Mouse (Mus musculus) layer of hippocampus, adult 9-11 months (tissue): Measurements from ENCODE around the gene Gmpr.
A peak's percentile ranks its signal among the peaks of the same experiment; 100 is the strongest.

ENCODE experiments used
- DNase-seq: peaks from one replicate; pipeline ENCODE4 v3.0.0; 2022

Gene Gmpr

DNA sequence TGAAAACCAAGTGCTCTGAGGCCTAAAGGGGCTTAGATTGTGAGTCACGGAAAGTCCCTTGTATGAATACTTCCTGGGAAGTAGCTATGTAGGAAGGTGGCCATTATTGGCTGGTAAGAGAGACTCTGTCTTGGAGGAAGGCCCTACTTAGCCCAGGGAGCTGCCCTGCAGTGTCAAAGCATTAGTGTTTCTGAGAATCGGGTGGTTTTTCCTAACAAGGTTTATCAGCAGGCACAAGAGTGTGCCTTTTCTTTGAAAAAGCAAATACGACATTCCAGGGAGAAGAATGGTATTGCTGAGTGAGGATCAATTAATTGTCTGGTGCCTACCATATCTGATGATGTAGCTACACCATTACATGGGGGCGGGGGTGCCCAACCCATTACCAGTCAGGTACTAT, 39.7 kb downstream of the Gmpr start:
- DNase-seq, result no peak

DNA sequence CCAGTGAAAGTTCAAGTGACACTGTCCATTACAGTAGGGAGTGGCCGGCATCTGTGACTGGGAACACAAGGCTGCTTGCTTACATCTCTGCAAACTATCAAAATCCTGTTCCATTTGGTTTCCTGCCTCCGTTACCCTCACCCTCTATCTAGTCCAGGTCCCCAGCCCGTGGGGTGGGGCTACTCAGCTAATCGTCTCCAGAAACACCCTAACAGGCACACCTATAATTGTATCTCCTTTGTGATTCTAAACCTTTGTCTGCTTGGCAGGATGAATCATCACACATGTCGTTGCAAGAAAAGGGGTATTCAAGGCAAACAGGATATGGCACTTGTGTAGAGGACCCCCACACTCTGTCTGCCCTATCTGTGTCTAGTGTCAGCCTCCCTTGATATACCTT, 40.3 kb downstream of the Gmpr start:
- no peak for DNase-seq

DNA sequence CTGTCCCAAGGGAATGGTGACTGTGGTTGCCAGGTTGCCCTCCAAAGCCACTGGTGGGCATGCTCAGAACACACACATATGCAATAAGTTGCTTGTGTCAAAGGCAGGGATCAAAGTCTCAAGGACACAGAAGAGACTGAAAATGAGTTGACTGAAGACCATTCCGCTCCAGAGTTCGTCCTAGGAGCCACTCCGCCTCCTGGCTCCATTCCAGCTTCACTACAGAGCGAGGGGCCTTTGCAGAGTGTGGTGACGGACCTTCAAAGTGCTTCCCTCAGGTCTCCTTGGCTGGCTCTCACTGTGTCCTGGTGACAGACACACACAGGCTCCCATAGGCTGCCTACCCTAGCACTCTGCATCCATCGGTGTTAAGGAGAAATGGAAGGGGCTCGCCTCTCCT, 46.4 kb downstream of the Gmpr start:
- DNase-seq, result no peak

DNA sequence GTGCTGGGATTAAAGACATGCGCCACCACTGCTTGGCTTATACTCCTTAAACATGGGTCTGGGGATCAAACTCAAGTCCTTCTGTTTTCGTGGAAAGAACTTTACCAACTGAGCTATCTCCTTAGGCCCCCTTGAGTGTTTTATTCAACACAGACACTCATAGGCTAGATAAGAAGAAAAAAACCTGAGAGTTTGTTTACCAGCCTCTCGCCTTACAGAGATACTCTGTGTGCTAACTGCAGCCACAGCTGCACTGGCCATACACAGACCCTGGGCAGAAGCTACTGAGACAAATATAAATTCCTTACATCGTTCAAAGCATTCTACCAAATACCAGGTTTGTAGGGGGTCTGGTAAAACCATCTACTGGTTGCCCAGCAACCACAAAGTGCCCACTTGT, 51.1 kb downstream of the Gmpr start:
- DNase-seq, result no peak

DNA sequence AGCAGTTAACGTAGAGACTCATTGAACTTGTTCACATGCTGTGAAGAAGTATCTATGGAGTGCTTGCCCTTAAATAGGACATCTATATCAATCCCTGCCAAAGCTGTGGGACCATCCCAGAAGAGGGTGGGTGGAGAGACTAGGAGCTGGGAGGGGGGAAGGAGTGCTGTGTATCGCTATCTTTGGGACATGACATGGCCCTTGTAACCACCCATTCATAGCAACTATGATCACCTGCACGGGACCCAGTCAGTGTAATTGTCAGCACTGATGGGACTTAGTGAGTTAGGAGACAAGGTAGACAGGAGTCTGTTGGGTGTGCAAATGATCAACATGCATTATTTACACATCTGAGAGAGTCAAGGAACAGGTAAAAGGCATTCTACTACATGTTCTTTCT, 52.0 kb downstream of the Gmpr start:
- no peak for DNase-seq

DNA sequence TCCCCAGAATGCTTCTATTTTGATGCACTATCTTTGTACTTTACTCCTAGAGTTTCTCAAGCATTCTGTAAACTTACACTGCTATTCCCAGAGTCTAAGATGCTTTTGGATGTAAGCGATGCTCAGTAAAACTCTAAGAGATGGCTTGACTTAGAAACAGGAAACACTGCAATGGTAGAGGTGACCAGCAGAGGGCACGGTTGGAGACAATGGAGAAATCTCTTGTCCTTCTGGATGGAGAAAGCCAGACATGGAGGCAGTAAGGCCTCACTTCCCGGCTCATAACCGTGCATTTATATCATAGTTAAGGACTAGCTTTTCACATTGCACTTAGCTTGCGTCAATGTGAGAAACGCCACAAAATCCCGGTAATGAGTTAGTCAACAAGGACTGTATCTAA, 53.3 kb downstream of the Gmpr start:
- no peak for DNase-seq

DNA sequence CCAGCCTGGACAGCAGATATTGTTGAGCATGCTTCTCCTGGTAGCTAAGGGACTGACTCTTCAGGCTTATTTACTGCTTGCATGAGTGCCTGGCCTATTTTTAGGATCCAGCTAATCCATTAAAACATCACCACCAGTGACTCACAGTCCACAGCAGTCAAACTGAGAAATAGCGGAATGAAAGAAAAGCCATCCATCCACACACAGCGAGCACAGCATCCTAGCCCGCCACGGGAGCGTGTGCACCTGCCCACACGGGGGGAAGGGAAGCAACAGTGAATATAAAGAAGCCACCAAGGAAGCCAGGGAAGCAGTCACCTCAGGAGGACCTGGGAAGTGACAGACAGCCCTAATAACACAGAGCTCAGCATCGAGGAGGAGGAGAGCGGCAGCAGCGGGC, 54.8 kb downstream of the Gmpr start:
- no peak for DNase-seq

DNA sequence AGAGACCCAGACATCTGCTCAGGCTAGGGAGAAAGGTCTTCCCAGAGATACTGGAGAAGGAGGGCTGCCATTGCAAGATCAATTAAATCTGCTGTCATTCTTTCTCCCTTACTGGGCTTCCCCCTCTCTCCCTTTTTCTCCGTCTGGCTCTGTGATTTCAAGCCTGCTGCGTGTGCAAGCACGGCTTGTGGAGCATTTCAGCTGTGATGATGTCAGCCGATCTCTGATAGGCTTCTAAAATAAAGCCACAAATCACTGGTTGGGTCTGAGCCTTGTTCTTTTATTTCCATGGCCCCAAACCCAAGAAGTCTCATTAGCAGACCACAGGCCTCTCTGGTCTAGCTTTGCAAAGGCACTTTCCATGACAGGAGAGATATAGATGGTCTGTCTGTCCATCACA, 57.7 kb downstream of the Gmpr start:
- no peak for DNase-seq

DNA sequence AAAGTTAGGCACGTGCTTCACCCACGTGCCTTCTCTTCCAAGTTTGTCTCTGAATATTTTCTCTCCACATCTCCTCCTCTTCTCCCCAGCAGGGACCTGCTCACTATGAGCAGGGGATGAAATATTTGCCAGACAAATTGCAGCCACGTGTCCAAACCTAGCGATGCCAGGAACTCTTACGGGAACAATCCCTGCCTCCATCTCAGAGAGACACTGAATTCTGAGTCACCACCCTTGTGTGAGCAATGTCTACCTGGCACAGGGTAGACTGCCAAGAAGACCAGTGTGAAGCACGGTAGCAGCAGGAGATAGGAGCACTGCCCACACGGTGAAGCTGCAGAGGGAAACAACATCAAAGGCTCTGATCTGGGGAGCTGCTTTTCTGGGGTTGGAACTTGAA, 62.7 kb downstream of the Gmpr start:
- DNase-seq, result peak; percentile 46

DNA sequence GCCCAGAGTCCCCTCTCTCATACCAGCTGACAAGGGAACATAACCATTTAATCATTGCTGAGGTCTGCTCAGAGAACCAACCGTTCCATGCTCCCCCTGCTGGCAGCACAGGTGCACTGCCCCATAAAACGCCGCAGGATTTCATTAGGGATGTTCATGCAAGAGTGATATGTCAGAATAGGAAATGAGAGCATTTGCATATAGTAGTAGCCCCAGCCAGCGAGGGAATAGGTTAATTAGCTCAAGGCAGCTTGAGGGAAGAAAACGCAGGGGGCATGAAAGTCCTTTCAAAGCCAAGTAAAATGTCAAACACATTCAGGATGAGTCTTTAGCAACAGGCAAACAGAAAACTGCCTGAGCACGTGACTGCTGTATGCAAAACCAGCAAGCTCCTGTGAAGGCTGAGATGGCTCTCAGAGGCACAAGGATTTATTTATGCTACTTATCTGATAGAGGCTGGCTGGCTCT, 64.6 kb downstream of the Gmpr start:
- DNase-seq, result peak; percentile 81

DNA sequence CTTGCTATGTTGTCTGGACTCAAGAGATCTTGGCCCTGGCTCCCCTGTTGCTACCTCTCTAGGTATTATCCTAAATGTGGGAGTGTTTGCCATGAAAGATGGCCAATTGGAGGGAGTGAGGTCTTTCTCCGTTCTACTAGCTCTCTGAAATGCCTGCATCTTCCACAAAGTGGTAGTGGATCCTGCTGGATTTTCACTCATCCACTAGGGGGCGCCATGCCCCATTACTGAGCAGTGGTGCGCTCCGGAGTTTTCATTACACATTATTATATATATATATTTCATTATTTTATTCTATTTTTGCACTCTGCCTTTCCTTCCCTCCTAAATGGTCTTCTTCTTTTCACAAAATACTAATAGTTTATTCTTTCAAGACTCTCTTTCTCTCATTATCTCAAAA, 65.5 kb downstream of the Gmpr start:
- no peak for DNase-seq

DNA sequence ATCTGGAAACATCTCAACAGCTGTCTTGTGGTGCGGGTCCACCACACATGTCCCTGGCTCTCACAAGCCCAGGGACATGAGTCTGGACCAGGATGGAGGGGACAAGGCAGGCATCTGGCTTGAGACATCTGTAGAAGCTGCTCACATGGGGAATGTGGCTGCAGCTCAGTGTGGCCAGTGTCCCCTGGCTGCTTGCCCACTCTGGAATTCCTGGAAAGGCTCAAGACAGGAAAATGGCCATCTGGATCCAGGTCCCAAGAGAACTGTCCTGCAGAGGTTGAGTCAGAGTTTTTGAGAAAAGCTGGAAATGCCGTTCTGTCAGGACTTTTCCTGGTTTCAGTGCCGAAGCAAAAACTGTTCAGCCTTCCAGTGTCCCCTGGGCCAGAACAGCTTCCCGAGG, 68.9 kb downstream of the Gmpr start:
- DNase-seq, result no peak

DNA sequence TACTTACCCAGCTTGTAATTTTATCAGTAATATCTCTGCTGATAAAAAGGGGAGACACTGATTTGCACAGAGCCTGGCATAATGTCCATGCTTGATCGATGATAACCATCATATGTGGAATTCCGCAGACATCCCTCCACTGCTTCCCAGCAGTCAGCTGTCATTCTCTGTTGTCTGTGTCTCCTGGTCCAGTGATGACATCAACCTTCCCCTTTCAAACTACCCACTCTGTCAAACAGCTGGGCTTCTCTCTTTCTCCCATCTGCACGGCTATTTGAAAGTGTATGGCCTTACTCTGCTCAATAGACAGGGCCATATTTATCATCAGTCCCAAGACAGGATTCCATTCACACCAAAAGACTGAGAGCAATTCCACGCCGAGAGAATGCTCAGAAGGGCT, 70.1 kb downstream of the Gmpr start:
- no peak for DNase-seq

DNA sequence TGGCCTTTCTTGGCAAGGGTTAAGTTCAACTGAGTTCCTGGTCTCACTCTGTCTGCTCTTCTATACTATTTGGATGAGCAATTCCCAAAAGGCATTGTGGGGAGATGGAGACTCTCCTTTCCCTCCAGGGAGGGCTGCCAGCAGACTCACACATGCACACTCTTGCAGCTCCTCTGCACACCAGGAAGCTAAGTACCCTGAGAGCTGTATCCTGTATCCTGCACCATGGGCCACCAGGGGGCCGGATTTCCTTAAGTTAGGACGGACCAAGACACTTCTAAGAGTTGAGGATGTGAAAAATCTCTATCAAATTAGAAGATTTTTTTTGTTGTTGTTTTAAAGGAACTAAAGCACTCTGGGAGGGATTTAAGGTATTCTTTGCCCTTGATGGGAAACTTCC, 70.5 kb downstream of the Gmpr start:
- DNase-seq, result no peak

DNA sequence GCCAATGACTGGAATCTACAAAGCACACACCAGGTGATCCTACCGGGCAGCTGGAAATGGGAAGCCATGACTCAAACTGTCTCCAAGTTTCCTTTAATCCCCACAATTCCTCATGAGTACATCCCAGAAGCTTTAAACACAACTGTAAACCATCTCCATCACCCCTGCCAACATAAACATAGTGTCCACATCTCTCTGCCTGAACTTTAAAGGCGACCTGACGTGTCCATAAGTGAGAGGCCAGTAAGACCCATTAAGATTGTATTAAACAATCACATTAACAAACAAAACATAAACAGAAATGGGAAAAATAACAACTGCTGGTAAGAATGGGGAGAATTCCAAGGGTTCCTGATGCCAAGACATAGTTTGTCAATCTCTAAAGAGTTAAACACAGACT, 72.5 kb downstream of the Gmpr start:
- DNase-seq, result no peak

DNA sequence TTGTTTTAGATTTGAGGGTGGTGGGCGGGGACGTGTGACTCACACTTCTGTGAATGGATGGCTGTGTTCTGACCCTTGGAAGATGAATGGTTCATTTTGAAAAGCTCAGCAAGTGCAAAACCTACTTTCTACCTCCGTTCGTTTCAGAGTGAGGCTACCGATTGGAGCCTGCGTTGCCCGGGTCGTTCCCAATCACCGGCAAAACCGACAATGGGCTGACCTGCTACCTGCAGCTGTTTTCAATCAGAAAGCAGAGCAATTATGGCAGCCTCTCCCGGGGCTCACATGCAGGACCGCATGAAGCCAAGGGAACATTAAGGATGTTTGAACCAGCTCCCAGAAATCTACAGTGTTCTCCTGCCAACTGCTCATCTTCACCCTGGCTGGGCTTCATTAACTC, 75.0 kb downstream of the Gmpr start:
- DNase-seq, result no peak

DNA sequence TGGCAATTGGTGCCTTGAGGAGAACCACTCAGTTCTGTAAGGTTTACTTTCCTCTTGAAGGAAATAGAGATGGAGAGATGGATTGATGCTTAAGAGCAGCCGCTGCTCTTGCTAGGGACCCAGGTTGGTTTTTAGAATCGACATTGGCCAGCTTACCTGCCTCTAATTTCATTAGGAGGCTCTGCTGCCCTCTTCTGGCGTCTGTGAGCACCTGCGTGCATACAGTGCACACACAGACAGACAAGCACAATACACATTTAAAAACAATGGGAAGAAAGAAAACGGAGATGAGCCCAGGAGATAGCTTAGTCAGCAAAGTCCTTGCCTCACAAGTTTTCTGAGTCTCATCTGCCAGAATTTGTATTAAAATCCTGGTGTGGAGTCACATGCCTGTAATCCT, 75.8 kb downstream of the Gmpr start:
- no peak for DNase-seq

DNA sequence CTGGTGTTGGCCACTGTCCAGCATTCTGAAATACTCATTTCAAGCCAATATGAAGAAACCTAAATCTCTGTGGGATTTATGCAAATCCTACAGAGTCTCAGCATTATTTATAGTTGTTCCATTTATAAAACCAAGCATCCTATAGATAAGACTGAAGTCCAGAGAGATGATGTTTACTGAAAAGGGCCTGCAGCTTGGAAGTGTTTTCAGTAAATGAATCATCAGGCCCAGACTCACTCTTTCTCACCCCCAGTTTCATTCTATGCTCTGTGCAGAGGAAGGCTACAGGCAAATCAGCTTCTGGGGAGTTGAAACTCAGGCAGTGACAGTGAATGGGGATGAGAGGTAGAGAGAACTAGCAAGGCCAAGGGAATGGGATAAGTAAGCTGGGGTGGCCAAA, 83.7 kb downstream of the Gmpr start:
- DNase-seq, result no peak

DNA sequence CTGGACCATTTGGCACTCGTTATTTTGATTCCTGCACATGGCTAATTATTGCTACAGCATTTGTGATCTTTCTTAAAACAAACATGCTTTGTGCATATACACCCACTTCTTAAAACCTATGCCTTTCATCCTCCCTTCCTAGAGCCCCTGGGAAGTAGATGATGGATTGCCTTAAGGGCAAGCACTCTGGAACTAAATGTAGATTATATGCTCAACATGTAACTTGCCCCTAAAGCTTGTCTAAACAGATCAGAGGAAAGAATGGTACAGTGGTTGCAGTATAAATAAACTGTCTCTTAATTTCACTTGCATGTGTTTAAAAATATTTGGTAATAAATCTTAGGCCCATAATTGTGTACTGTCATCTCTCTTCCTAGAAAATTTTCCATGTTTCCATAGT, 86.7 kb downstream of the Gmpr start:
- DNase-seq, result no peak

DNA sequence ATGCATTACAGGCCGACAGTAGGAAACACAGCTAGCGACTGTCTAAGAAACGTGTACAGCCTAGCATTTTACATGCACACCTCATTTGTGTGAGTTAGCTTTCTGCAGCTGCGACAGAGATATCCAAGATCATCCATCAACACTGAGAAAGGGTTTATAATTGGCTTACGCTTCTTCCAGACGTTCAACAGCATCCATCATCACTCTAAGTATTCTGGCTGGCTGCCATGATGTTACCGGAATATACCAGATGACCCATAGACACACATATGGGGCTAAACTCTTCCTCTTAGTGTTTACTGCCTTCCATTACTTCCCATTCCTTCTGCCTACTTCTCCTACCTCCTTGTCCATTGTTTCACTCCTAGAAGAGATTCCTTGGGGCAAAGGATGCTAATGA, 88.2 kb downstream of the Gmpr start:
- no peak for DNase-seq

DNA sequence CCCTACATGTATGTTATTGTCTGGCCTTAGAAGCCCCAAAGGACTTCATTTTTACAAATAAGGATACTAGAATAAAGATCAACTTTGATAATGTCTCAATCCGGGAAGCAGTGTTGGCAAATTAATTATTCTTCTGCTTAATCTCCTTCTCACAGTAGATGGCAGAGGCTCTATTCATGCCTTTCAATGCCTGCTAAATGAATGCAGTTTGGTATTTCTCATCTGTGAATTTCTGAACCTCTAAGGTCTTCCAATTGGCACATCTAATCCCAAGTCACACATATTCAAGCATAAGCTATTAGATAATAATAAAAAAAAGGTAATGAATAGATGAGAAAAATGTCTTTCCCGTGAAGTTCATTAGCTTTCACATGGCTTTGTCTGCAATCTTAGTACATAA, 92.6 kb downstream of the Gmpr start:
- no peak for DNase-seq

DNA sequence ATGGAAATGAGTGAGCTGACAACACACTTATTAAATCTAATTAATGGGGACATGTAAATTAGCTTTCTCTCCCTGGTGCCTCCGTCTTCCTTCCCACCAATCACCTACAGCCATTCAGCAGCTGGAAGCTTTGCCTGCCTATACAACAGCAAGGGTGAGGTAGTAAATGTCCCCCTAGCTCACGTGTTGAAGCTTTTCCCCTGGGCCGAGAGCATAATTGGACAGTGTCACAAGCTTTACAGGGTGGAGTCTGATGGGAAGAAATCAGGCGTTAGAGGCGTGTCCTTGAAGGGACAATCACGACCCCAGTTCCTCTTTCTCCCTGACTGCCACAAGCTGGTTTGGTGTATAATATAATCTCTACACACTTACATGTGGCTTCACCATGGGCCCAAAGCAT, 93.2 kb downstream of the Gmpr start:
- DNase-seq, result no peak
